Mouse (Mus musculus) ovary, postnatal 36 days (tissue): Measurements from ENCODE around the gene Zbtb40.

Source experiments
- DNase-seq: peaks from one replicate; pipeline ENCODE4 v3.0.0; 2022; ENCODE audit warnings: low spot score, mixed read lengths

Gene Zbtb40

GRCm38 (mm10) chr4:136977244-136977643 is 71.4 kb downstream of the Zbtb40 start:
- DNase-seq, result no peak

DNA sequence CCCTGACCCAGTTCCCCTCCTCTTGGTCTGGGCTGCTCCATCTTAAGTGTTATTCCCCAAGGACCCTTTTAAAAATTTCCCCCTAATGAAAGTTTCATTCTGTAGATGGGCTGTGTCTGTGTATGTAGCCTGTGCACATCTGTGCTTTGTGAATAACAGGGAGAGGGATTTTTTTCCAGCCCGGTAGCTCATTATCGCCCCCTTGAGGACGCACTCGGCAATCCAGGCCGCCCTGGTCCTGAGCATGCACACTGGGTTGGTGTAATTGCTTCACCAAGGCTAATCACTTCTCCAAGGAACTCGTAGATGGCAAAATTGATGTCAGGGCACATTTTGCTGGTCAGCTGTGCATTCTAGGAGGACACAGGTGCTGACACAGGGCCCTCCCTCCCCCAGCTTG is 77.7 kb downstream of the Zbtb40 start:
- DNase-seq, result peak; percentile 48

DNA sequence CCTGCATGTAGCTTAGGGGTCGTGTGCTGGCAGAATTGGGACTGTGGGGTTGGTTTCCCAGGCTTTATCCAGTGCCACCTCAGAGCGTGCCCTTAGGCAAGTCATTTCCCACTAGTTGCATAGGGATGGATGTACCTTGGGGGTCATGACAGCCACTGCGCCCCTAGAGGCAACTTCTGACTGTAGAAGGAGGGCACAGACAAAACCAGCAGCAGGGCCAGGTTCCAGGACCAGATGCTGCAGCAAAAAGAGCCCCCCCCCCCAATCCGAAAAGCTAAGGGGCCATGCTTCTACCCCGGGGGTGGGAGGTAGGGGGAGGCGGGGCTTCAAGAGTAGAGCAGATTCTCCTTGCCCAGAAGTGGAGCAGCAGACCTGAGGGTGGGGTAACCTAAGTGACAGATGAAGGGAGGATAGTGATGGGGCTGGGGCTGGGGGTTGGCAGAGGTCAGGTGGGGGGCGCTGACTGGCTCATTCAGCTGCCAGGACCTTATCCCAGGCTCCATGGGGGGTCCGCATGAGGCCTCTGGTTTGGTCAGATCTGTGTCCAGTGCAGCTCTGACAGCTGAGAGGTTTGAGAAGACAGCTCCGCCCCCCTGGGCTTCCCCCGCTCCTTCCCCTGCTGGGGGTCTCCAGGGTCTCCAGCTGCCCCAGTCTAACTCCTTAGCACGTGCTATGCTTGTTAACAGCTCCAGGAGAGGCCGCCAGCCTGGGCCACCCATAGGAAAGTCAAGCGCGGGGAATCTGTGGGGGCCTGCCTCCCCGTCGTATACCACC is 78.9 kb downstream of the Zbtb40 start:
- DNase-seq, result no peak

DNA sequence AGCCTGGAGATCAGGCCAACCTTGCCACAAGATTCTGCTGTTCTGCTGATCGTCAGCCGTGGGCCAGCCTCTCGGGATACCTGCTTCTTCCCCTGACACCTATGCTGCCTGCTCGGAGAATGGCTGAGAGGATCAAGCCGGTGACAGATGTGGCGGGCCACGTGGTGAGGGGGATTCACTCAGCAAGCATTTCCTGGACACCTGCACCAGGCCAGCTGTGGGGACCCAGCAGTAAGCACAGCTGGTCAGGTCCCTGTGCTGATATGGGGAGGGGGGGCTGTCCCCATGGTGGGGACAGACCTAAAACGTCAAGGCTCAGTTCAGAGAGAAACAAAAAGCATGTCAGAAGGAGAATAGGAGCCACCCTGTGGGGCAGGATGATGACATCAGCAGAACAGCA is 79.5 kb downstream of the Zbtb40 start:
- no peak for DNase-seq

- no peak for DNase-seq
Observed at GRCm38 (mm10) chr4:136967511-136967910, 81.1 kb downstream of the Zbtb40 start.

DNA sequence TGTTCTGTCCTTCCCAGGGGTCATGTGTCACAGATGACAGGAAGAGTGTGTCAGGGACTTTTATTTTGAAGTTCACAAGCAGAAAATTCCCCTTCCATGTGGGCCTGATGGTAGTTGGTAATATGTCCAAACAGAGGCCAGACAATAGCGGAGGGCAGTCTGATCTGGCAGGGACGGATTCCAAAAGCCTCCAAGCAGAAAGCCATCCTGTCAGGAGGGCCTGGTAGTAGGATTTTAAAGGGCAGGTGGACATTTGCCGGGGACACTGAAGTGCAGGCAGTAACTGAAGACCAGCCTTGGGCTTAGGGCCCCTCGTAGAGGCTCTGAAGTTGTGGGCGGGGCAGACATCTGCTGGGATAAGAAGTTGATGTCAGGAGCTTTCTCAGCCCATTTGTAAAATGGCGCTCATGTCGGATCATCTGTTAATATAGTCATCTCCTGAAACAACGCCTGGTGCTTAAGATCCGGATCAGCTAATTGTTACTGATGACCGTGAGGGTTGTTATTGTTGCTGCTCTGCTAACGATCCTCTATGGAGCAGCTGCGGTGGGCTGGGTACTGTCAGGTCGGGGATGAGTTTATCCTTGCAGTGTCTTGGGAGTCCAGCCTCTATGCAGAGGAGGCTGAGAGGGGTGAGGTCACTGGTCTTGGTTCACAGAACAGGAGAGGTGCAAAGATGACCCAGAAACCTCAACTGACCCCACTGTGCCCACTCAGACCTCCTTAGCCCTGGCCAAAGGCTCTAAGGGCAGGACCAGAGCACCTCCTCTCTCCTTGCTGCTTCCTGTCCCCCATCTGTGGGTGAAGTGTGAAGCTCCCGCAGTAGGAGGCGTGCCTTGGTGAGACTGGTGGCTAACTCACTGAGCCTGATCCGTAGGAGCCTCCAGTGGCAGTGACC is 81.9 kb downstream of the Zbtb40 start:
- DNase-seq, result no peak

- no peak for DNase-seq
Observed at GRCm38 (mm10) chr4:136964990-136965421, 83.6 kb downstream of the Zbtb40 start.

DNA sequence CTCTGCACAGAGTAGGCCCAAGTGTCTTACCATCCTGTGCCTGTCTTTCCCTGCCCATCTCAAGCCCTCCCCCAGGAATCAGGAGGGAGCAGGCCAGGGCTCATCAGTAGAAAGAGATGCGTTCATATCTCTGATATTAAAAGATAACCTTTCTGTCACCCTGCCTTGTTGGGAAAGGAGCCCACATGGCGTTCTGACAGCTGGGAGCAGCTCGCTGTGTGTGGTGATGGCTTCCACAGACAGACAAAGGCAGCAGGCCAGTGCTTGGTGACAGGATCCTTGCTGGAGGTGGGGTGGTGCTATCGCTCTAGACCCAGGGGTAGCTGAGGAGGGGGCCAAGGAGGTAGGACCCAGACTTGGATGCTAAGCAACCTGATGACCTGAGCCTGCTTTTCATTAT is 86.2 kb downstream of the Zbtb40 start:
- no peak for DNase-seq

DNA sequence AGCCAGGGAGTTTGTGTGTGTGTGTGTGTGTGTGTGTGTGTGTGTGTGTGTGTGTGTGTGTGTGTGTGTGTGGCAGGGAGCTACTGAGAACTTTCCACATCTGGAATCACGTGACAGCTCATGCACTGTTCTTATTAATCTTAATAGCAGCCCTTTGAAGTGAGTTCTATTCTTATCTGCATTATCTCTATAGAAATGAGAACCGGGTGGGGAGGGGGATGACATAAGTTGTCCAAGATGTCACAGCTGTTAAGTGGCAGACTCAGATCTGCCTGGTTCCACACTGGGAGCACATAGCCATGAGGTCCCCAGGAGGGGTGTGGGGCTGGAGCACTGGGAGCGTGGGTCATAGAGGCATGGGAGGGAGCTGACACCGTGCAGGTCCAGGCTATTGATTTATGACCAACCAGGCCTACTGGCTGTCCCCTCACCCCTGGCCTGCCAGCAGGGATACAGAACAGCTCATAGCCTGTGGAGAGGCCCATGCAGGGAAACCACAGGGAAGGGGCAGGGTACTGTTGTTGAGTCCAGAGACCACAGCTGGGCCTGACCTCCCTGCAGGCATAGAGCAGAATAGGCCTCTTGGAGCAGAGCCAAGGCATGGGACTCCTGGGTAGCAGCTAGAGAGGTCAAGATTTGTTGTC is 86.8 kb downstream of the Zbtb40 start:
- DNase-seq, result no peak

- DNase-seq, result no peak
Observed at GRCm38 (mm10) chr4:136960581-136960980, 88.0 kb downstream of the Zbtb40 start.

DNA sequence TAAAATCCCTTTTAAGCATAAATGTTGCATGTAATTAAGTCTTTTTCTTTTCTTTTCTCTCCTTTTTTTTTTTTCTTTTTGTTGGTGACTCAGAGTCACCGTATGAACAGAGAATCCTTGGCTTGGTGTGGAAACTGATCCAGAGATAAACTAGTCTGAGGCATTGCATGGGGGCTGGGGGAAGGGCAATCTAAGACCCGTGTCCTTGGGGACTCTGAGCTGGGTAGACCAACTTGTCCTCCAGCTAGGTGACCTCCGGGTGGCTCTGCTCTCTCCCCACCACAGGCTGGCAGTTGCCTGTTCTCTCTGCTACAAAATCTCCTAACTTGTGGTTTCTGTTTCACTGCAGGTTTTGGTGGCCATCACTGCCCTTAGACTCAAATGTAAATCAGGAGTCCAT is 88.5 kb downstream of the Zbtb40 start:
- DNase-seq, result no peak

DNA sequence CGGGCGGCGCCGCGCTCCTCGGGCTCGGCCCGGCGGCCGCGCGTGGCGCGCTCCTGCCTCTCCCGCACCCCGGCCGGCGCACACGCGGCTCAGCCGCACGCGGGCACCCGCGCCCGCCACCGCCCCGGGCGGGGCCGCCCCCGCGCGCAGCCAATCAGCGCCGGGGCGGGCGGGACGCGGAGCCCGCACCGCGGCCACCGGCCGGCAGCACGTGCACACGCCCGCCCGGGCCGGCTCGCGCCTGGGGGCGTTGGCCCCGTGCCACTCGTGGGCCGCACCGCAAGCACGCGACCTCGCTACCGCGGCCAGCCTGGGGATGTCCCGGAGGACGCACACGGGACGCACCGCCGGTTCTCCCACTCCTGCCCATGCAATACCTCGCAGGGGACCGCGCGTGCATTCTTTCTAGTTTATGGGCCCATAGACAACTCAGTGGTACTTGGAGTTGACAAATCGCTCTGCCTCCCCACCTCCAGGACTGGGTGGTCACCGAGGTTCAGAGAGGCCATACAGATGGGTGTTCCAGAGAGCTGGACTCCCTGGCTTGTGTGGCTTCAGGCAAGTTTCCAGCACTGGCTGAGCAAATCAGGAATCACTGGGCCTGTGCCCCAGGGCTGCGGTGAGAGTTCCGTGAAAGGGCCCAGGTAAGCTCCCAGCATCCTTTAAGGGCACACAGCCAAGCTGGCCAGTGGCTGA is 91.7 kb downstream of the Zbtb40 start, which contains the start of gene Epha8:
Epha8 (minus strand) TSS at position 66 of the 696 bp plus-strand sequence.
- peak; percentile 18 for DNase-seq

DNA sequence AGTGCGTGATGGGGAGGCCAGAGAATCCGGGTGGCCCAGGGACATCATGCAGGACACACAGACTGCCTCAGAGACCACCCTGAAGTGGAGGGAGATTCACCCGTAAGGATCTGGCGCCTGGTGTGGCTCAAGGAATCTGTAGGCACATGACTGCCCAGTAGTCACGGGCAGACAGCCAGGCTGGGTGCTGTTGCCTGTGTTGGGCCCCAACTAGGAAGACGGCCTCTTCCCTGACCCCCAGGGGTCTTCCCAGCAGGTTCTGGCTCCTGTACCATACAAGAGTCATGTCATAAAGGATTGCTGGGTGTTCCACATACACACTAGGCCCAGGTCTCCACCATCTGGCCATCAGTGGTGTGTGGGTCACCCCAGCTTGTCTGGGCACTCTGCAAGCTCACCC is 94.0 kb downstream of the Zbtb40 start:
- no peak for DNase-seq

DNA sequence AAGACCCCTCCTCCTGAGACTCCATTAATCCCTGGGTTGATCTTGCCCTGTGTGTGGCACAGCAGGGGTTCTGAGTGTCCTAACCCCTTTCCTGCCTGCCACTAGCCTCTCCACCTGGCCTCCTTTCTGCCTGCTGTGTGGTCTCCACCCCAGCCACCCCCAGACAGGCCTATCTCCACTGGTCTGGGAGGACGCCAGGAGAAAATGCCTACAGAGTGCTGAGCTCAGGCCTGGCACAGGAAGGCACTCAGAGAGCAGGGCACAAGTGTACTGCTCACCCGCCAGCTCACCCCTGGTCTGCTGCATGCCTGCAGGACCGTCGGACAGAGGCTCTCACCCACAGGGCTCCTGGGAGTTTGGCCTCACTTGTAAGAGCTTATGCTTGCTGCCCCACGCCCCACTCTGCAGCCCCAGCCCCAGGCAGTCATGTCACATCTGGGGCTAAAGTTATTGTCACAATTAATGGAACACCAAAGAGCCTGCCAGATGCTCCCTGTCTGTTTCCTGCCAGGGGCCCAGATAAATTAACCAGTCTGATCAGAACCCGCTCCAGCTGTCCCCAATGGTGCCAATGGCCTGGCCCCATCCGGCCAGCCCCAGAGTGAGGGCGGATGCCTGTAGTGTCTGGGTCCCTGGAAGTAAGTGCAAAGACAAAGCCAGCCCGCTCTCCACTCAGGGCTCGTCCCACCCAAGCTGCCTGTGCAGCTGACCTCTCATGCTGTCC is 99.2 kb downstream of the Zbtb40 start:
- no peak for DNase-seq

DNA sequence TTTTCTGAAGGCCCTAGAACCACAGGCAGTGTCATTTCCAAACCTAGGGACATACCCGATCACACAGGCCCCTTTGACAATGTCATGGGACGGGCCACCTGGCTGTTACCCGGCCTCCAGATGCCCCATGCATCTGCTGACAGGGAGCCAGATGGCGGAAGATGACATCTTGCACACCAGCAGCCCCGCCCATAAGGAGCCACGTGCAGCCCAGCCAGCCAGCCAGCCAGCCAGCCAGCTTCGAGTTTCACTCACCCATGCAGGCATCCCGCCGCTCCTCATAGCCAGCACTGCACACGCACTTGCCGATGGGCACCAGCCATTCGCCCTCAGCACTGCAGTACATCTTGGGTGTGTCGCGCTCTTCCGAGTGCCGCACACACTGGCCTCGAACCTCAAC is 103.2 kb downstream of the Zbtb40 start:
- no peak for DNase-seq

GRCm38 (mm10) chr4:136944558-136945350 is 103.8 kb downstream of the Zbtb40 start:
- DNase-seq, result no peak

- DNase-seq, result no peak
Observed at GRCm38 (mm10) chr4:136943175-136943574, 105.4 kb downstream of the Zbtb40 start.

- DNase-seq, result peak; percentile 28
Observed at GRCm38 (mm10) chr4:136942761-136943160, 105.8 kb downstream of the Zbtb40 start.

GRCm38 (mm10) chr4:136937935-136938334 is 110.7 kb downstream of the Zbtb40 start:
- DNase-seq, result no peak

DNA sequence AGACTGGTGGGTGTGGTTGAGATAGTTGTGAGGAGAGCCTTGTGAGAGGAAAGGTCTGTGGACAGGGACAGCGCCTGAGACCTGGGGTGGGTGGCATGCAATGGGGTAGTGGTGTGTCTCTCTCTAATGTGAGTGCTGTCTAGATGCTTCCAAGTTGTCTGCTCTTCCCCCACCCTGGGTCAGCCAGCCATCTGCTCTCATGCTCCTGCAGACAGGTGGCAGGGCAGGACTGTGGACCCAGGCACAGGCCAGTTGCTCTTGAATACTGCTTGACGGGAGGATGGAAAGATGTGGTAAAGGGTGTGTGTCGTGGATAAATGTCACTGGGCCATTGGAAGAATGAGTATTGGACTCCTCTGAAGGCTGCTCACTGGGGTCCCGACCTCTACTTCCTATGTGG is 111.3 kb downstream of the Zbtb40 start:
- no peak for DNase-seq
